Mouse (Mus musculus): ENCODE results near the gene Myo1c.

Gene Myo1c

GRCm38 (mm10) chr11:75650311-75650710 is at the start of gene Myo1c:
Gene Myo1c, plus strand, starts transcription at chr11:75650504.
- peak; percentile 61 for DNase-seq

GRCm38 (mm10) chr11:75604826-75605225 is 45.5 kb upstream of the Myo1c start:
- no peak for DNase-seq

- DNase-seq, result no peak
These were observed 45.0 kb upstream of the Myo1c start for GRCm38 (mm10) chr11:75605318-75605717.

GRCm38 (mm10) chr11:75608776-75609175 is 41.5 kb upstream of the Myo1c start:
- peak; percentile 38 for DNase-seq

GRCm38 (mm10) chr11:75610021-75610420 is 40.3 kb upstream of the Myo1c start:
- DNase-seq, result no peak

- DNase-seq, result no peak
These were observed 35.5 kb upstream of the Myo1c start for GRCm38 (mm10) chr11:75614769-75615168.

GRCm38 (mm10) chr11:75615556-75615955 is 34.7 kb upstream of the Myo1c start:
- DNase-seq, result no peak

GRCm38 (mm10) chr11:75619133-75619532 is 31.2 kb upstream of the Myo1c start:
- no peak for DNase-seq

GRCm38 (mm10) chr11:75620136-75620780 is 30.0 kb upstream of the Myo1c start:
- no peak for DNase-seq

- DNase-seq, result no peak
These were observed 28.9 kb upstream of the Myo1c start for GRCm38 (mm10) chr11:75621426-75621825.

- no peak for DNase-seq
These were observed 27.5 kb upstream of the Myo1c start for GRCm38 (mm10) chr11:75622588-75623329.

GRCm38 (mm10) chr11:75624102-75624554 is 26.2 kb upstream of the Myo1c start:
- DNase-seq, result no peak

GRCm38 (mm10) chr11:75625820-75626219 is 24.5 kb upstream of the Myo1c start:
- peak; percentile 25 for DNase-seq

GRCm38 (mm10) chr11:75630098-75630497 is 20.2 kb upstream of the Myo1c start:
- DNase-seq, result no peak

- peak; percentile 98 for DNase-seq
These were observed 19.6 kb upstream of the Myo1c start, which contains the start of gene Inpp5k for GRCm38 (mm10) chr11:75630645-75631229. Gene Inpp5k, plus strand, starts transcription at chr11:75630988.

GRCm38 (mm10) chr11:75631561-75632225 is 18.6 kb upstream of the Myo1c start:
- peak; percentile 62 for DNase-seq

GRCm38 (mm10) chr11:75632921-75633320 is 17.4 kb upstream of the Myo1c start:
- no peak for DNase-seq

GRCm38 (mm10) chr11:75634801-75635200 is 15.5 kb upstream of the Myo1c start:
- no peak for DNase-seq

- peak; percentile 66 for DNase-seq
These were observed 15.0 kb upstream of the Myo1c start for GRCm38 (mm10) chr11:75635315-75635714.

GRCm38 (mm10) chr11:75643323-75643722 is 7.0 kb upstream of the Myo1c start:
- no peak for DNase-seq

- DNase-seq, result no peak
These were observed 5.6 kb upstream of the Myo1c start for GRCm38 (mm10) chr11:75644684-75645083.

GRCm38 (mm10) chr11:75647681-75648211 is 2.6 kb upstream of the Myo1c start:
- no peak for DNase-seq

- peak; percentile 60 for DNase-seq
These were observed 1.1 kb upstream of the Myo1c start for GRCm38 (mm10) chr11:75649155-75649561.

Measured in kidney, adult 18-20 months (tissue).